Comparison of ENCODE assay signal across 10 mouse cellular contexts in genomic region chr17:80944530-80945198, GRCm38 (mm10). TPM values are rescaled to one million over a fixed set of nuclear protein-coding genes. Genes with fewer than 3 reads are reported as not detected.
DNase-seq lines count a peak whose midpoint lies in the region; ATAC-seq and TF ChIP-seq lines count a peak whose summit lies in the region.
"Had no signal": no experiment of that assay in that cellular context is flagged by ENCODE, and none has a peak within 500 bp of the region (broad histone marks: within the 10 kb centered on the region; RNA-seq: fewer than 3 reads in every experiment).

Gene Tmem178 (plus strand): TSS chr17:80944632.

- H3K4me2 ChIP-seq in kidney, embryonic 14.5 days (replicated peaks; ENCODE audit: low read depth, low read length), result peak within 1 kb of the TSS; percentile 98
- peak within 1 kb of the TSS; percentile 67 for H3K4me2 ChIP-seq in forebrain, embryonic 14.5 days (ENCODE audit: low read length)
- H3K4me2 ChIP-seq in kidney, postnatal 0 days (ENCODE audit: low read length), result peak within 1 kb of the TSS; percentile 99
- H3K4me2 ChIP-seq in lung, embryonic 15.5 days, result peak within 1 kb of the TSS; percentile 100

- TF ChIP-seq CTCF in kidney, postnatal 0 days (IDR thresholded peaks at IDR 0.05; ENCODE audit: low read depth), result no peak

- peak within 1 kb of the TSS; percentile 74 for H3K9ac ChIP-seq in kidney, embryonic 14.5 days (ENCODE audit: low read depth, low read length)
- peak within 1 kb of the TSS; percentile 96 for H3K9ac ChIP-seq in forebrain, embryonic 14.5 days (ENCODE audit: low read length)
- peak within 1 kb of the TSS; percentile 82 for H3K9ac ChIP-seq in kidney, postnatal 0 days (ENCODE audit: low read depth, low read length)
- H3K9ac ChIP-seq in lung, embryonic 15.5 days, result peak within 1 kb of the TSS; percentile 64

- peaks cover 27% of the 10 kb centered on the region for H3K27me3 ChIP-seq in kidney, embryonic 14.5 days (ENCODE audit: control insufficient read depth, insufficient read depth, low read length)
- H3K27me3 ChIP-seq in forebrain, embryonic 14.5 days (replicated peaks; ENCODE audit: control insufficient read depth, insufficient read depth, low read length), result no peaks in the 10 kb centered on the region
- no peaks in the 10 kb centered on the region for H3K27me3 ChIP-seq in kidney, postnatal 0 days (ENCODE audit: insufficient read depth, low read length)
- peaks cover 38% of the 10 kb centered on the region; the same call in 1 of the 2 replicates for H3K27me3 ChIP-seq in lung, embryonic 15.5 days

- ATAC-seq in kidney, embryonic 14.5 days (ENCODE audit: low FRiP score, low TSS enrichment), result peak; percentile 90
- peak; percentile 17; the same call in 1 of the 2 replicates for ATAC-seq in cerebellum, adult (ENCODE audit: insufficient number of reproducible peaks, low FRiP score, low TSS enrichment)
- ATAC-seq in forebrain, embryonic 14.5 days, result peak; percentile 74
- peak; percentile 67 for ATAC-seq in kidney, postnatal 0 days (replicated peaks; ENCODE audit: low FRiP score, low read depth)
- ATAC-seq in lung, embryonic 15.5 days (ENCODE audit: borderline replicate concordance, extremely low read depth, low FRiP score, low TSS enrichment), result peak; percentile 36; the same call in 1 of the 2 replicates
- no peak for ATAC-seq in erythroid progenitor cell, adult 5-6 weeks (replicated peaks; ENCODE audit: low FRiP score, poor library complexity, severe bottlenecking)

- 1% methylated on average over 51 of the region's 84 CpGs for WGBS in kidney, embryonic 14.5 days
- under 1% methylated on average over 77 of the region's 84 CpGs for WGBS in forebrain, embryonic 14.5 days
- under 1% methylated on average over 70 of the region's 84 CpGs for WGBS in kidney, postnatal 0 days
- under 1% methylated on average over 75 of the region's 84 CpGs for WGBS in lung, embryonic 15.5 days

- peak within 1 kb of the TSS; percentile 71 for H3K4me3 ChIP-seq in kidney, embryonic 14.5 days (ENCODE audit: low read length)
- peak within 1 kb of the TSS; percentile 86 for H3K4me3 ChIP-seq in forebrain, embryonic 14.5 days (ENCODE audit: low read depth, low read length)
- peak within 1 kb of the TSS; percentile 77 for H3K4me3 ChIP-seq in kidney, postnatal 0 days (replicated peaks; ENCODE audit: low read depth, low read length)
- peak within 1 kb of the TSS; percentile 67 for H3K4me3 ChIP-seq in lung, embryonic 15.5 days

- no peak within 1 kb of the TSS for H3K27ac ChIP-seq in kidney, embryonic 14.5 days (ENCODE audit: low read depth, low read length)
- peak within 1 kb of the TSS; percentile 87 for H3K27ac ChIP-seq in forebrain, embryonic 14.5 days (ENCODE audit: low read depth, low read length)
- peak within 1 kb of the TSS; percentile 75 for H3K27ac ChIP-seq in kidney, postnatal 0 days
- no peak within 1 kb of the TSS for H3K27ac ChIP-seq in lung, embryonic 15.5 days
- H3K27ac ChIP-seq: macrophage had no signal

- no peaks in the 10 kb centered on the region for H3K4me1 ChIP-seq in kidney, embryonic 14.5 days (ENCODE audit: control insufficient read depth, insufficient read depth, low read length)
- peaks cover 13% of the 10 kb centered on the region for H3K4me1 ChIP-seq in forebrain, embryonic 14.5 days (ENCODE audit: control insufficient read depth, insufficient read depth, low read length)
- H3K4me1 ChIP-seq in kidney, postnatal 0 days (replicated peaks; ENCODE audit: insufficient read depth, low read length), result no peaks in the 10 kb centered on the region
- peaks cover 4% of the 10 kb centered on the region; the same call in 1 of the 2 replicates for H3K4me1 ChIP-seq in lung, embryonic 15.5 days

- H3K9me3 ChIP-seq in kidney, embryonic 14.5 days (ENCODE audit: control insufficient read depth, low read length), result no peaks in the 10 kb centered on the region
- no peaks in the 10 kb centered on the region for H3K9me3 ChIP-seq in forebrain, embryonic 14.5 days (replicated peaks; ENCODE audit: control insufficient read depth, low read length)
- no peaks in the 10 kb centered on the region for H3K9me3 ChIP-seq in kidney, postnatal 0 days (replicated peaks; ENCODE audit: low read length)
- no peaks in the 10 kb centered on the region for H3K9me3 ChIP-seq in lung, embryonic 15.5 days

- no peak for DNase-seq in kidney, adult 8-10 months
- peak; percentile 54 for DNase-seq in forebrain, embryonic 14.5 days (ENCODE audit: low spot score)
- no peak for DNase-seq in kidney, postnatal 0 days (ENCODE audit: low spot score)
- peak; percentile 76 for DNase-seq in retina, postnatal 1 day

- H3K36me3 ChIP-seq in kidney, embryonic 14.5 days (ENCODE audit: control insufficient read depth, insufficient read depth, low read length), result no peaks in the 10 kb centered on the region
- H3K36me3 ChIP-seq in forebrain, embryonic 14.5 days (ENCODE audit: control insufficient read depth, insufficient read depth, low read length), result no peaks in the 10 kb centered on the region
- no peaks in the 10 kb centered on the region for H3K36me3 ChIP-seq in kidney, postnatal 0 days (ENCODE audit: insufficient read depth, low read length)
- H3K36me3 ChIP-seq in lung, embryonic 15.5 days, result no peaks in the 10 kb centered on the region

RNA-seq across cellular contexts. Expression of gene Tmem178, which starts in this region (rescaled TPM):
- 10.8 and 11.7 TPM in 2 replicates for polyA plus RNA-seq in kidney, embryonic 14.5 days (2014; fragmentation: Nextera tagmentation; extraction: Ambion mirVana)
- 39.0 and 43.4 TPM in 2 replicates for polyA plus RNA-seq in forebrain, embryonic 14.5 days (2014; fragmentation: Nextera tagmentation; extraction: Ambion mirVana)
- polyA plus RNA-seq in kidney, postnatal 0 days (2015; fragmentation: Nextera tagmentation; extraction: Ambion mirVana), result 41.8 and 46.0 TPM in 2 replicates
- polyA plus RNA-seq in lung, embryonic 15.5 days (2015; fragmentation: Nextera tagmentation; extraction: Ambion mirVana), result 16.1 and 16.5 TPM in 2 replicates
- total RNA-seq in erythroid progenitor cell, adult 5-6 weeks (2015; ENCODE audit: low replicate concordance), result not detected in 2 replicates
- not detected in 2 replicates for total RNA-seq in erythroid progenitor cell, adult 5-6 weeks (2017; ENCODE audit: low replicate concordance)
- total RNA-seq: MEL had no signal

Comparison
In these comparisons a context has a peak if more than half of its experiments do, and no peak if none do; other contexts are left out.
1. H3K27ac ChIP-seq: peak in forebrain, embryonic 14.5 days (single experiment) and kidney, postnatal 0 days (single experiment); none in kidney, embryonic 14.5 days (single experiment) and lung, embryonic 15.5 days (single experiment).
2. DNase-seq: peak in forebrain, embryonic 14.5 days (single experiment) and retina, postnatal 1 day (single experiment); none in kidney, adult 8-10 months (0 of 2) and kidney, postnatal 0 days (single experiment).
3. Peak in every context shown above with its lines, with median percentiles within 50 percentile points of each other: H3K4me2 ChIP-seq, H3K4me3 ChIP-seq and H3K9ac ChIP-seq.